Mouse (Mus musculus): ENCODE data around the gene 1700025G04Rik. TPM values are rescaled to one million over a fixed set of nuclear protein-coding genes. Genes with fewer than 3 reads are reported as not detected.

1700025G04Rik gene
- total RNA-seq, 2 experiments from 2014 or later, result 78.1 to 78.9 TPM

- DNase-seq, result no peak
Measured at GRCm38 (mm10) chr1:151959010-151959409, 130.9 kb downstream of the 1700025G04Rik start.

- no peak for DNase-seq
Measured at GRCm38 (mm10) chr1:151958442-151958841, 131.5 kb downstream of the 1700025G04Rik start.

GRCm38 (mm10) chr1:151957669-151958068, 132.3 kb downstream of the 1700025G04Rik start:
- no peak for DNase-seq

GRCm38 (mm10) chr1:151955866-151956265, 134.1 kb downstream of the 1700025G04Rik start:
- no peak for DNase-seq

GRCm38 (mm10) chr1:151953563-151953962, 136.4 kb downstream of the 1700025G04Rik start:
- peak; percentile 49 to 52 for DNase-seq

- DNase-seq, result no peak
Measured at GRCm38 (mm10) chr1:151948065-151948464, 141.9 kb downstream of the 1700025G04Rik start.

GRCm38 (mm10) chr1:151947571-151947970, 142.4 kb downstream of the 1700025G04Rik start:
- DNase-seq, result no peak

- DNase-seq, result no peak
Measured at GRCm38 (mm10) chr1:151944457-151945223, 145.3 kb downstream of the 1700025G04Rik start.

GRCm38 (mm10) chr1:151943681-151944237, 146.2 kb downstream of the 1700025G04Rik start:
- no peak for DNase-seq

- DNase-seq, result no peak
Measured at GRCm38 (mm10) chr1:151942972-151943654, 146.8 kb downstream of the 1700025G04Rik start.

- no peak for DNase-seq
Measured at GRCm38 (mm10) chr1:151939987-151940386, 149.9 kb downstream of the 1700025G04Rik start.

- DNase-seq, result no peak
Measured at GRCm38 (mm10) chr1:151939510-151939909, 150.4 kb downstream of the 1700025G04Rik start.

GRCm38 (mm10) chr1:151933605-151934004, 156.3 kb downstream of the 1700025G04Rik start:
- no peak for DNase-seq

GRCm38 (mm10) chr1:151926826-151927225, 163.1 kb downstream of the 1700025G04Rik start:
- no peak for DNase-seq

GRCm38 (mm10) chr1:151926141-151926540, 163.8 kb downstream of the 1700025G04Rik start:
- no peak for DNase-seq

- DNase-seq, result peak; percentile 26 to 30
Measured at GRCm38 (mm10) chr1:151925738-151926137, 164.2 kb downstream of the 1700025G04Rik start.

GRCm38 (mm10) chr1:151918806-151919357, 171.0 kb downstream of the 1700025G04Rik start:
- no peak for DNase-seq

- DNase-seq, result no peak
Measured at GRCm38 (mm10) chr1:151917736-151918135, 172.2 kb downstream of the 1700025G04Rik start.

- no peak for DNase-seq
Measured at GRCm38 (mm10) chr1:151914494-151914893, 175.4 kb downstream of the 1700025G04Rik start.

GRCm38 (mm10) chr1:151907014-151907413, 182.9 kb downstream of the 1700025G04Rik start:
- DNase-seq, result no peak

GRCm38 (mm10) chr1:151900706-151901360, 189.1 kb downstream of the 1700025G04Rik start:
- no peak for DNase-seq

- DNase-seq, result no peak
Measured at GRCm38 (mm10) chr1:151899964-151900363, 190.0 kb downstream of the 1700025G04Rik start.

All from layer of hippocampus, postnatal 36 days (tissue).